Mouse (Mus musculus) C2C12 (cell line): ENCODE results near the gene Olfr101.

Experiments used
- CEBPB ChIP-seq: IDR thresholded peaks from one replicate; pipeline ENCODE4 v1.6.1; 2011; ENCODE audit warnings: low read depth, mild to moderate bottlenecking, control low read depth, moderate library complexity
- CTCF ChIP-seq: IDR thresholded peaks from one replicate; pipeline ENCODE4 v1.5.1; 2011; ENCODE audit not compliant: control insufficient read depth, insufficient read depth, insufficient read length
- FOSL1 ChIP-seq: IDR thresholded peaks from one replicate; pipeline ENCODE4 v1.8.0; 2011; ENCODE audit warnings: mild to moderate bottlenecking, low read length; ENCODE audit not compliant: poor library complexity, insufficient read depth, severe bottlenecking
- MAX ChIP-seq: IDR thresholded peaks from one replicate; pipeline ENCODE4 v1.6.1; 2011; ENCODE audit warnings: mild to moderate bottlenecking, control low read depth
- MYOD1 ChIP-seq: IDR thresholded peaks from one replicate; pipeline ENCODE4 v1.6.1; 2011; ENCODE audit warnings: low read depth; ENCODE audit not compliant: control insufficient read depth, insufficient read length
- MYOG ChIP-seq: IDR thresholded peaks from one replicate; pipeline ENCODE4 v1.6.1; 2011; ENCODE audit not compliant: control insufficient read depth, insufficient read length; ENCODE audit errors: extremely low read depth
- USF1 ChIP-seq: IDR thresholded peaks from one replicate; pipeline ENCODE4 v1.6.1; 2011; ENCODE audit warnings: low read depth, mild to moderate bottlenecking, control low read depth, moderate library complexity

- TF ChIP-seq MYOD1 (no peak), CTCF (no peak), USF1 (no peak), MYOG (no peak), MAX (no peak), CEBPB (no peak), FOSL1 (no peak)
Observed at GRCm38 (mm10) chr17:37250544-37250943, 53.6 kb downstream of the Olfr101 start.
